ENCODE assay signal across 8 mouse cellular contexts in genomic region chr10:30842228-30842627, GRCm38 (mm10). TPM values are rescaled to one million over a fixed set of nuclear protein-coding genes. Genes with fewer than 3 reads are reported as not detected.
DNase-seq lines count a peak whose midpoint lies in the region; ATAC-seq and TF ChIP-seq lines count a peak whose summit lies in the region.

No protein-coding gene starts in this region.

- peaks cover 12% of the 10 kb centered on the region; the same call in 1 of the 2 replicates for H3K4me1 ChIP-seq in kidney, embryonic 14.5 days (ENCODE audit: control insufficient read depth, insufficient read depth, low read length)
- H3K4me1 ChIP-seq in cortical plate, adult 2 months (ENCODE audit: control insufficient read depth, insufficient read depth, low read length): no peaks in the 10 kb centered on the region
- peaks cover 29% of the 10 kb centered on the region for H3K4me1 ChIP-seq in midbrain, embryonic 13.5 days (replicated peaks)

- WGBS in kidney, embryonic 14.5 days: under 1% methylated on average over 29 of the region's 29 CpGs
- under 1% methylated on average over 29 of the region's 29 CpGs for WGBS in midbrain, embryonic 13.5 days

- H3K4me2 ChIP-seq in kidney, embryonic 14.5 days (replicated peaks; ENCODE audit: low read depth, low read length): peak overlapping the region; percentile 69
- peak overlapping the region; percentile 85 for H3K4me2 ChIP-seq in midbrain, embryonic 13.5 days (replicated peaks)

- no peak overlapping the region for H3K27ac ChIP-seq in kidney, embryonic 14.5 days (ENCODE audit: low read depth, low read length)
- no peak overlapping the region for H3K27ac ChIP-seq in cortical plate, adult 2 months (ENCODE audit: insufficient read depth, low read length)
- no peak overlapping the region for H3K27ac ChIP-seq in midbrain, embryonic 13.5 days

- no peak for TF ChIP-seq CTCF in cortical plate, adult 2 months (IDR thresholded peaks at IDR 0.05; ENCODE audit: extremely low read depth, insufficient read depth, low read length)

- H3K9ac ChIP-seq in kidney, embryonic 14.5 days (ENCODE audit: low read depth, low read length): peak overlapping the region; percentile 44; the same call in 1 of the 2 replicates
- peak overlapping the region; percentile 61 for H3K9ac ChIP-seq in midbrain, embryonic 13.5 days (replicated peaks)

- no peak for TF ChIP-seq POLR2A in cortical plate, adult 2 months (IDR thresholded peaks at IDR 0.05; ENCODE audit: extremely low read depth, insufficient read depth, low read length)

- intact Hi-C loops in left cerebral cortex, postnatal 14 days (cut with DNase I): loop anchor here (5.0 kb wide), 1 partner anchor 455 kb away; no protein-coding TSS in a partner anchor

- H3K9me3 ChIP-seq in kidney, embryonic 14.5 days (ENCODE audit: control insufficient read depth, low read length): no peaks in the 10 kb centered on the region
- H3K9me3 ChIP-seq in midbrain, embryonic 13.5 days: no peaks in the 10 kb centered on the region

- no peak for DNase-seq in kidney, adult 8-10 months
- no peak for DNase-seq in left cerebral cortex, postnatal 14 days (ENCODE audit: low spot score in 2 of 2)
- DNase-seq in urinary bladder, postnatal 25 days (ENCODE audit: low spot score): no peak
- DNase-seq in thymus, postnatal 25 days: no peak

- peak overlapping the region; percentile 59 for H3K4me3 ChIP-seq in kidney, embryonic 14.5 days (ENCODE audit: low read length)
- peak overlapping the region; percentile 94 for H3K4me3 ChIP-seq in cortical plate, adult 2 months (ENCODE audit: insufficient read depth, low read length)
- peak overlapping the region; percentile 52 for H3K4me3 ChIP-seq in midbrain, embryonic 13.5 days (replicated peaks)

- peaks cover 4% of the 10 kb centered on the region; the same call in 1 of the 2 replicates for H3K27me3 ChIP-seq in kidney, embryonic 14.5 days (ENCODE audit: control insufficient read depth, insufficient read depth, low read length)
- H3K27me3 ChIP-seq in midbrain, embryonic 13.5 days: peaks cover 67% of the 10 kb centered on the region

- H3K36me3 ChIP-seq in kidney, embryonic 14.5 days (ENCODE audit: control insufficient read depth, insufficient read depth, low read length): no peaks in the 10 kb centered on the region
- no peaks in the 10 kb centered on the region for H3K36me3 ChIP-seq in midbrain, embryonic 13.5 days

- peak; percentile 51 for ATAC-seq in kidney, embryonic 14.5 days (ENCODE audit: low FRiP score, low TSS enrichment)
- ATAC-seq in inflammation-experienced regulatory T-cells, adult 6 months: peak; percentile 8
- ATAC-seq in midbrain, embryonic 13.5 days: peak; percentile 78

RNA-seq across cellular contexts. Expression of gene Hey2, which starts 0.4 kb away (rescaled TPM):
- polyA plus RNA-seq in kidney, embryonic 14.5 days (2014; fragmentation: Nextera tagmentation; extraction: Ambion mirVana): 4.3 and 7.0 TPM in 2 replicates
- polyA plus RNA-seq in cortical plate, adult 2 months (2012; rRNA removed): 5.6 and 6.7 TPM in 2 replicates
- under 1 TPM in 1 of 3 experiments, not detected in 2; 0.26 TPM for polyA plus RNA-seq in inflammation-experienced regulatory T-cells, adult 6 months (2017; shearing (Covaris generic))
- 3.3 and 3.6 TPM in 2 replicates for polyA plus RNA-seq in midbrain, embryonic 13.5 days (2015; fragmentation: Nextera tagmentation; extraction: Ambion mirVana)
- 1 to 10 TPM; 5.8 to 6.8 TPM for total RNA-seq in left cerebral cortex, postnatal 14 days (2021)

RNA-seq across cellular contexts. Expression of gene Ncoa7, which starts 39.1 kb away (rescaled TPM):
- polyA plus RNA-seq in kidney, embryonic 14.5 days (2014; fragmentation: Nextera tagmentation; extraction: Ambion mirVana): 16.8 and 19.1 TPM in 2 replicates
- 47.2 and 49.9 TPM in 2 replicates for polyA plus RNA-seq in cortical plate, adult 2 months (2012; rRNA removed)
- polyA plus RNA-seq in inflammation-experienced regulatory T-cells, adult 6 months (2017; shearing (Covaris generic)): 100 to 1,000 TPM in 1 of 3 experiments, 10 to 100 TPM in 2; 28.3 to 108 (median 83.7) TPM
- 11.3 and 11.9 TPM in 2 replicates for polyA plus RNA-seq in midbrain, embryonic 13.5 days (2015; fragmentation: Nextera tagmentation; extraction: Ambion mirVana)
- total RNA-seq in left cerebral cortex, postnatal 14 days (2021): 100 to 1,000 TPM; 105 to 108 TPM

Comparison
In these comparisons a context has a peak if more than half of its experiments do, and no peak if none do; other contexts are left out.
1. ATAC-seq: peak in every context shown above with its lines; median percentile 78 in midbrain, embryonic 13.5 days; 51 in kidney, embryonic 14.5 days; 8 in inflammation-experienced regulatory T-cells, adult 6 months.